Mouse (Mus musculus) B cell, adult 62 days (primary cell): ENCODE results near the gene Hnrnph1. TPM values are rescaled to one million over a fixed set of nuclear protein-coding genes. Genes with fewer than 3 reads are reported as not detected.

Source experiments
- total RNA-seq: library from RNA; stranded (reverse); gene quantifications from 4 replicates; pipeline ENCODE4 v1.2.4, GENCODE M21; 2023

The Hnrnph1 gene
- total RNA-seq = 1,055 to 1,162 TPM (median 1,118 TPM) in 4 replicates

GRCm38 (mm10) chr11:50376911-50377891 is at the start of gene Hnrnph1:
Hnrnph1 (plus strand) TSS chr11:50376990.

GRCm38 (mm10) chr11:50354162-50354561 is 22.6 kb upstream of the Hnrnph1 start, which contains the start of gene Cby3:
Cby3 (plus strand) TSS chr11:50354462.

GRCm38 (mm10) chr11:50430277-50431133 is 53.7 kb downstream of the Hnrnph1 start, which contains the start of gene Rufy1:
Rufy1 (minus strand) TSS chr11:50431125.

Other genes with a start within 250 kb of the Hnrnph1 start
- 51.4 to 62.3 TPM (median 56.0 TPM) in 4 replicates for gene Tbc1d9b, start 245.6 kb upstream of the Hnrnph1 start, total RNA-seq
- 2.5 to 7.0 TPM (median 3.7 TPM) in 4 replicates for gene Mrnip, start 202.5 kb upstream of the Hnrnph1 start, total RNA-seq
- gene Sqstm1, start 166.2 kb upstream of the Hnrnph1 start, total RNA-seq = 562 to 613 TPM (median 580 TPM) in 4 replicates
- gene Mgat4b, start 166.1 kb upstream of the Hnrnph1 start, total RNA-seq = 7.3 to 11.0 TPM (median 8.7 TPM) in 4 replicates
- gene Ltc4s, start 138.4 kb upstream of the Hnrnph1 start, total RNA-seq = 1.2 to 2.2 TPM (median 2.1 TPM) in 3 of 4 replicates, not detected in the other
- gene Maml1, start 84.7 kb upstream of the Hnrnph1 start, total RNA-seq = 46.5 to 49.4 TPM (median 47.4 TPM) in 4 replicates
- 190 to 208 TPM (median 202 TPM) in 4 replicates for gene Canx, start 51.3 kb upstream of the Hnrnph1 start, total RNA-seq
- not detected in 4 replicates for gene Cby3, start 22.5 kb upstream of the Hnrnph1 start, total RNA-seq
- gene Rufy1, start 54.1 kb downstream of the Hnrnph1 start, total RNA-seq = 51.7 to 61.1 TPM (median 54.7 TPM) in 4 replicates
- gene Adamts2, start 225.1 kb downstream of the Hnrnph1 start, total RNA-seq = not detected in 4 replicates